Mouse (Mus musculus) gastrocnemius, adult 8-10 months (tissue): Measurements from ENCODE around the gene Epas1. TPM values are rescaled to one million over a fixed set of nuclear protein-coding genes. Genes with fewer than 3 reads are reported as not detected.

Experiments used
- DNase-seq, 2 experiments: peaks; one replicate each; pipeline ENCODE4 v3.0.0; 2022; ENCODE audit warnings: low spot score in 2 of 2
- total RNA-seq, 4 experiments: library from RNA; stranded (reverse); gene quantifications; 2 replicates each; pipeline ENCODE4 v1.2.4; 2022

Gene Epas1
- total RNA-seq, 4 experiments from 2014 or later = 79.9 to 95.6 (median 93.9) TPM

GRCm38 (mm10) chr17:86827391-86828165, 74.1 kb downstream of the Epas1 start:
- no peak for DNase-seq

- DNase-seq = no peak
These were observed 75.0 kb downstream of the Epas1 start for GRCm38 (mm10) chr17:86828500-86828899.

GRCm38 (mm10) chr17:86829383-86830175, 76.1 kb downstream of the Epas1 start:
- no peak for DNase-seq

- no peak for DNase-seq
These were observed 77.4 kb downstream of the Epas1 start for GRCm38 (mm10) chr17:86830893-86831292.

- peak in 1 of 2 experiments; percentile 27 for DNase-seq
These were observed 79.2 kb downstream of the Epas1 start for GRCm38 (mm10) chr17:86832562-86833327.

- DNase-seq = no peak
These were observed 80.4 kb downstream of the Epas1 start for GRCm38 (mm10) chr17:86833945-86834344.

- DNase-seq = no peak
These were observed 85.8 kb downstream of the Epas1 start for GRCm38 (mm10) chr17:86839308-86839707.

- no peak for DNase-seq
These were observed 97.3 kb downstream of the Epas1 start for GRCm38 (mm10) chr17:86850700-86851337.

GRCm38 (mm10) chr17:86851782-86852181, 98.3 kb downstream of the Epas1 start:
- DNase-seq = no peak

- no peak for DNase-seq
These were observed 99.1 kb downstream of the Epas1 start for GRCm38 (mm10) chr17:86852591-86853031.

GRCm38 (mm10) chr17:86870586-86870985, 117.1 kb downstream of the Epas1 start:
- no peak for DNase-seq

GRCm38 (mm10) chr17:86872643-86873042, 119.1 kb downstream of the Epas1 start:
- DNase-seq = no peak

- no peak for DNase-seq
These were observed 123.4 kb downstream of the Epas1 start for GRCm38 (mm10) chr17:86876940-86877339.

GRCm38 (mm10) chr17:86877747-86878146, 124.2 kb downstream of the Epas1 start:
- DNase-seq = no peak

- DNase-seq = no peak
These were observed 126.6 kb downstream of the Epas1 start for GRCm38 (mm10) chr17:86880056-86880455.

GRCm38 (mm10) chr17:86880461-86881044, 127.1 kb downstream of the Epas1 start:
- no peak for DNase-seq

Other genes with a start within 250 kb of the Epas1 start
- gene Gm10309, start 248.5 kb upstream of the Epas1 start, total RNA-seq = under 1 TPM in 1 of 4 experiments, not detected in 3; 0.24 TPM
- gene Tmem247, start 163.6 kb downstream of the Epas1 start, total RNA-seq = not detected
- gene Atp6v1e2, start 194.2 kb downstream of the Epas1 start, total RNA-seq = not detected
- 100 to 1,000 TPM; 149 to 182 (median 166) TPM for gene Rhoq, start 209.4 kb downstream of the Epas1 start, total RNA-seq